Mouse (Mus musculus): ENCODE data around the gene Rac2.

DNA sequence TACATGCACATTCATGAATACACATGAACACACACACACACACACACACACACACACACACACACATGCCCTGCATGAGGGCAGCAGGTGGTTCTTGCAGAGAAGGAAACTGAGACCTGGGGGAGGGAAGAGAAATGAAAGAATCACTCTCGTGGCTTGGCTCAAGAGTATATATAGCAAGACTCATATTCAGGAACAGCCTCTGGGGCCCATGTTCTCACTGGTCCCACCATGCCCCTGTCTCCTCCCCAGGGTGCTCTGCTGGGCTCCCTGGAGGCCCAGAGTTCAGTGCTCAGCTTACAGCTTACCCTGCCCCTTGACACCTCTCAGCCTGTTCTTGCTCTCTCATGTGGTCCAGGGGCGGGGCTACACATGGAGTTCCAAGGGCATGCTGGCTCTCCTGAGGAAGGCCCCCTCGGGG, 32.8 kb upstream of the Rac2 start:
- no peak for TF ChIP-seq MAFK (IDR thresholded peaks at IDR 0.05; ENCODE audit: insufficient read depth, low read depth, low read length)
- no peak for TF ChIP-seq HCFC1 (IDR thresholded peaks at IDR 0.05; ENCODE audit: borderline replicate concordance, insufficient read depth, low read length)
- no peak for TF ChIP-seq ZNF384 (IDR thresholded peaks at IDR 0.05; ENCODE audit: low read depth, low read length)
- TF ChIP-seq ZC3H11A (IDR thresholded peaks at IDR 0.05; ENCODE audit: borderline replicate concordance, low read depth, low read length), result no peak
- no peak for TF ChIP-seq CHD2 (IDR thresholded peaks at IDR 0.05; ENCODE audit: low read depth, low read length)
